Mouse (Mus musculus) hindbrain, embryonic 16.5 days (tissue): ENCODE data around the gene Slc39a7. TPM values are rescaled to one million over a fixed set of nuclear protein-coding genes. Genes with fewer than 3 reads are reported as not detected.
"Not testable (repeated sequence)": the region's sequence is repeated elsewhere in the genome, so short reads cannot be mapped to it uniquely, and the experiment has no call there.

Source experiments
- ATAC-seq: fragments of 200-750 bp; cut with Nextera tagmentation; 2 replicates; pipeline ENCODE4 v1.8.0; 2017; ENCODE audit warnings: moderate TSS enrichment, moderate library complexity
- H3K27ac ChIP-seq: fragments of 300-500 bp; sonication (generic); 2 replicates; pipeline ENCODE4 v1.5.1; 2014; ENCODE audit warnings: low read depth, mild to moderate bottlenecking, control low read depth, low read length, moderate library complexity
- H3K27me3 ChIP-seq: fragments of 300-500 bp; sonication (generic); replicated peaks from 2 replicates; pipeline ENCODE4 v1.6.1; 2014; ENCODE audit warnings: low read length; ENCODE audit not compliant: control insufficient read depth, insufficient read depth
- H3K36me3 ChIP-seq: fragments of 300-500 bp; sonication (generic); 2 replicates; pipeline ENCODE4 v1.6.1; 2014; ENCODE audit warnings: mild to moderate bottlenecking, low read length, moderate library complexity, mixed read lengths; ENCODE audit not compliant: control insufficient read depth, insufficient read depth
- H3K4me1 ChIP-seq: fragments of 300-500 bp; sonication (generic); 2 replicates; pipeline ENCODE4 v1.6.1; 2014; ENCODE audit warnings: low read depth, low read length; ENCODE audit not compliant: control insufficient read depth, insufficient read depth
- H3K4me2 ChIP-seq: fragments of 300-500 bp; sonication (generic); 2 replicates; pipeline ENCODE4 v1.6.1; 2014; ENCODE audit warnings: mild to moderate bottlenecking, low read length, control low read depth, moderate library complexity
- H3K4me3 ChIP-seq: fragments of 300-500 bp; sonication (generic); 2 replicates; pipeline ENCODE4 v1.5.1; 2014; ENCODE audit warnings: mild to moderate bottlenecking, low read length, control low read depth, moderate library complexity
- H3K9ac ChIP-seq: fragments of 300-500 bp; sonication (generic); 2 replicates; pipeline ENCODE4 v1.6.1; 2014; ENCODE audit warnings: low read depth, mild to moderate bottlenecking, control low read depth, low read length, moderate library complexity
- H3K9me3 ChIP-seq: fragments of 300-500 bp; sonication (generic); 2 replicates; pipeline ENCODE4 v1.6.1; 2014; ENCODE audit warnings: mild to moderate bottlenecking, low read length, moderate library complexity; ENCODE audit not compliant: control insufficient read depth
- WGBS: fragments of 180-500 bp; shearing (Covaris S2); extraction: QIAGEN DNeasy Blood & Tissue Kit; methylation state at CpG from one replicate; pipeline ENCODE4 v1.1.7; 2014; 5-methylcytosine and 5-hydroxymethylcytosine counted together
- polyA plus RNA-seq: library from polyadenylated mRNA; unstranded; fragments of >200 nt; fragmentation: Nextera tagmentation; extraction: Ambion mirVana; gene quantifications from 2 replicates; pipeline ENCODE4 v1.2.1, GENCODE M21; 2015

Slc39a7 gene
- polyA plus RNA-seq, 1 experiment from 2014 or later = 180 TPM

DNA sequence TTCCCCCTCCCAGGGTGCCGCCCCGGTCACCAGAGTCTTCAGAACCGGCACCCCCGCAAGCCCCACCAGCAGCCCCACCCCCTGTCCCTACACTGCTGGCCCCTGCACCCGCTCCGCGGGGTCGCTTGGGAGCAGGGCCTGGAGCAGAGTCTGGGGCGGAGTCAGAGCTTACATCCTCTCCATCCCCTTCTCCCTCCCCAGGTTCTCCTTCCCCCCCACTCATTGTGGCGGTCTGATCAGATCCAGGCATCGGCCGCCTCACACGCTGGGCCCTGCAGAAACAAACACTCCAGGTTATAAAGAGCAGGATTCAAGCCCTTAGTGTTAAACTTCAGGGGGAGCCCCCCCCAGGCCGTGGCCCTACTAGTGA lies 9.1 kb downstream of the Slc39a7 start:
- no peak for ATAC-seq
- Histone ChIP-seq H3K4me1 (peaks cover 31% of the 10 kb centered on the region), H3K27me3 (no peaks in the 10 kb centered on the region), H3K9me3 (no peaks in the 10 kb centered on the region), H3K36me3 (peaks cover 13% of the 10 kb centered on the region), H3K9ac (no peak overlapping the region), H3K4me3 (no peak overlapping the region), H3K27ac (no peak overlapping the region), H3K4me2 (no peak overlapping the region)
- 97% methylated on average over 14 of the region's 14 CpGs for WGBS

DNA sequence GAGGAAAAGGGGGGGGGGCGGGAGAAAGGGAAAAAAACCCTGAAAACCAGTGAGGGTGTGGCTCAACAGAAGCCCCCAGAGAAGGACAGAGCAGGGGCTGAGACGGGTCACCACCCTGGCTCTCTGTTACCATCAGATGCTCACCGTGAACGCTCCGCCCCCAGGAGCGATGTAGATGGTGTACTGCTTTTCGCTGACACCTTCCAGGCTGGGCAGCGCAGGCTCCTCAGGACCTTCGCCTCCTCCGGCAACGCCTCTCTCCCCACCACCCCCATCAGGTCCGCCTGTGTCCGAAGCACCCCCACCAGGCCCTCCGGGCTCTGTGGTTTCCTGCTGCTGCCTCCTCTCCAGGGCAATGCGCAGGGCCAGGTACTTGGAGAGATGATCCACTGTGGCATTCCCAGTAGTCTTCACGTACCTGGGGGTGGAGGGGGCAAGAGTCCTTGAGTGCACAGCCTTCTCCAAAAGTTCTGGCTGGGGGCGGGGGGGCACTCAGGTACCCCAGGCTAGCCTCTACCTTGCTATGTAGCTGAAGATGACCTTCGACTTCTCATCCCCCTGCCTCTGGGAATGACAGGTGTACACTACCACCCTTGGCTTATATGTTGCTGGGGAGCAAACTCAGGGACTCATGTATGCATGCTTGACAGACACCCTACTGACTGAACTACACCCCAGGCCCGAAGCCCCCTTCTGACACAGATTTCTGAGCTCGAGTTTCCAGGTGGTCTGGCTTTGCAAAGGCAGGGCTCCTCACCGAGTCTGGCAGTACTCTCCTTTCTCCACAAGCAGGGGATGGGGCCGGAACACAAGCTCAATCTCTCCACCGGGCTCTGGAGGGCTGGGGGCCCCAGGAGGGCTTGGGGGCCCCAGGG lies 9.7 kb downstream of the Slc39a7 start:
- peaks cover 13% of the 10 kb centered on the region for H3K36me3 ChIP-seq
- no peaks in the 10 kb centered on the region for H3K9me3 ChIP-seq
- no peak overlapping the region for H3K4me2 ChIP-seq
- no peak for ATAC-seq
- H3K27ac ChIP-seq = no peak overlapping the region
- peaks cover 24% of the 10 kb centered on the region for H3K4me1 ChIP-seq
- no peaks in the 10 kb centered on the region for H3K27me3 ChIP-seq
- WGBS = 95% methylated on average over 22 of the region's 23 CpGs
- no peak overlapping the region; the same call in 1 of the 2 replicates for H3K9ac ChIP-seq
- H3K4me3 ChIP-seq = no peak overlapping the region

DNA sequence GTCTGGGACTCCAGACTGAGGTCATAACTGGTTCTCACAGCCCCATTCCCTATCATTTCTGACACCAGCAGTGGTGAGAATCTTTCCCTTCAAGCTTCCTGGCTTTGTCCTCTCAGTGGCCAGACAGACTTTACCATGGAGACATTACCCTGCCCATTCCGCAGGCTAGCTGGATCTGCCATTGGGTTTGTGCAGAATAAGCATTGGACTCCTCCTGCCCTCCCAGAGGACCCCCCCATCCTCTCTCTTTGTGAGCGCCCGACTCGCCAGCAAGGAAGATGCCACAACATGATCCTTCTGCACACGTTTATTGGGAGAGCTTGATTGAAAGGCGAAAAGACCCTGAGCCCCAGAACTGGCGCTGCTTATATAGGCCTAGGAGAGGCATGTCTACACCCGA lies 18.0 kb downstream of the Slc39a7 start:
- Histone ChIP-seq H3K27ac (no peak overlapping the region), H3K9me3 (no peaks in the 10 kb centered on the region)
- 91% methylated on average over 8 of the region's 8 CpGs for WGBS

GRCm38 (mm10) chr17:34010156-34010555 lies 21.3 kb downstream of the Slc39a7 start:
- Histone ChIP-seq H3K36me3 (no peaks in the 10 kb centered on the region), H3K9ac (no peak overlapping the region), H3K4me1 (no peaks in the 10 kb centered on the region), H3K9me3 (no peaks in the 10 kb centered on the region), H3K27ac (no peak overlapping the region), H3K4me2 (no peak overlapping the region), H3K4me3 (no peak overlapping the region), H3K27me3 (no peaks in the 10 kb centered on the region)
- ATAC-seq = no peak
- WGBS = 90% methylated on average over 5 of the region's 5 CpGs

More for the DNA sequence above, 18.0 kb downstream of the Slc39a7 start:
- Histone ChIP-seq H3K4me1 (no peaks in the 10 kb centered on the region), H3K36me3 (no peaks in the 10 kb centered on the region), H3K9ac (no peak overlapping the region), H3K27me3 (no peaks in the 10 kb centered on the region), H3K4me3 (no peak overlapping the region), H3K4me2 (no peak overlapping the region)
- no peak for ATAC-seq

- Histone ChIP-seq H3K9ac (no peak overlapping the region), H3K4me1 (no peaks in the 10 kb centered on the region), H3K27me3 (peaks cover under 1% of the 10 kb centered on the region), H3K9me3 (no peaks in the 10 kb centered on the region), H3K4me2 (no peak overlapping the region), H3K4me3 (no peak overlapping the region), H3K36me3 (no peaks in the 10 kb centered on the region), H3K27ac (no peak overlapping the region)
- no peak for ATAC-seq
- 51% methylated on average over 2 of the region's 2 CpGs for WGBS
Observed at GRCm38 (mm10) chr17:34006570-34006969, 24.9 kb downstream of the Slc39a7 start.

DNA sequence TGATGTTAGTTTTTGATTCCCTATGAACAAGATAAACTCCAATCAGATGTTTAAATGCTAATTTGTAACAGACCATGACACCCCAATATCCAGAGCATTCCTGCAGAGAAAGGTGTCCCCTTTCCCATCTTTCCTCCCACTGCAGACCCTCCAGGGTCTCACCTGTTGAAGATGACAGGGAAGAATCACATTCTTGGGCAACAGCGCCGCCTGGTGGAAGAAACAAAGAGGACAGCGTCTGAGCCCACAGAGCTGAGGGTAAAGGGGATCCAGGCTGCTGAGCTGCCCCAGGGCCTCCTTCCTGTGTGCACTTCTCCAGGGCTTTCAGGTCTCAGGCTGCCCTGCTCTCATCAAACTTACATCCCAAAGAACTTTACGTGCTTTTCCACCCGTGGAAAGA lies 28.1 kb downstream of the Slc39a7 start:
- no peak overlapping the region for H3K4me3 ChIP-seq
- H3K4me1 ChIP-seq = peaks cover 3% of the 10 kb centered on the region
- peaks cover 12% of the 10 kb centered on the region for H3K27me3 ChIP-seq
- H3K4me2 ChIP-seq = no peak overlapping the region
- no peaks in the 10 kb centered on the region for H3K9me3 ChIP-seq
- no peaks in the 10 kb centered on the region for H3K36me3 ChIP-seq
- no peak overlapping the region for H3K9ac ChIP-seq
- WGBS = 4% methylated on average over 5 of the region's 5 CpGs
- no peak overlapping the region for H3K27ac ChIP-seq
- no peak for ATAC-seq

DNA sequence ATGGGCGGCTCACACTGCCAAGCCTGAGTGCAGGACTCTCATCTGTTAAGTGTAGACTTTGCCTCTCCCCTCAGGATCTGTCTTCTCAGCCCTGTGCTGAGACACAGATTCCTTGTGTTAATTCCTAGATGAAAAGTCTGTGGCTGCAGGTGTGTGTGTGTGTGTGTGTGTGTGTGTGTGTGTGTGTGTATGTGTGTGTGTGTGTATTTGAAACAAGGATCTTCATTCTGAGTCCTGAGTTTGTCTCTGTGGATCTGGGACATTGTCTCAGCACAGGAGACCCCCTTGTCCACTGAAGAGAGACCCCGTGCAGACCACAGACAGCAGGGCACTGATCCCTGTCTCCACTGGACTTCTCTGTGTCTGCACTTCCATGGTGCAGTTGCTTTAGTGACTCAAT lies 30.7 kb downstream of the Slc39a7 start:
- peaks cover 12% of the 10 kb centered on the region for H3K27me3 ChIP-seq
- not testable (repeated sequence) for H3K4me3 ChIP-seq, H3K4me1 ChIP-seq, H3K4me2 ChIP-seq, H3K27ac ChIP-seq, H3K9me3 ChIP-seq, ATAC-seq, H3K36me3 ChIP-seq, H3K9ac ChIP-seq
- WGBS = 59% methylated on average over 2 of the region's 2 CpGs

DNA sequence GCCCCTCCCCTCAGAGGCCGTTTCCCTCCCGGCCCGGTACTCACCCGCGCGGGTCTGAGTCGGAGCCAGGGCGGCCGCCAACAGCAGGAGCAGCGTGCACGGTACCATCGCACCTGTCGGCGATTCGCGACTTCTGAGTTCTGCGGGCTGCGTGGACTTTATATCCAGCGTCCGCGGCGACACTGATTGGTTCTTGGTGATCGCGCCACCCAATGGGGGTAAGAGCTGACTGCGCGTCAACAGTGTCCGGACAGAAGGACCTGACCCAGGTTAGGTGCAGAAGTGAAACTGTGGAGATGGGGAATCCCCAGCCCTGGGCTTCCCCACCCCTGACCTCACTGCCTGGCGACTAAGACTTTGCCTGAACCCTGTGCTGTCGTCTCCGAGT lies 31.3 kb downstream of the Slc39a7 start, which contains the start of gene H2-K1:
TSS of gene H2-K1 (minus strand) at position 198 of the 388 bp plus-strand sequence.
- no peaks in the 10 kb centered on the region for H3K36me3 ChIP-seq
- H3K27me3 ChIP-seq = peaks cover 12% of the 10 kb centered on the region
- H3K4me1 ChIP-seq = peaks cover 3% of the 10 kb centered on the region
- peak within 1 kb of the TSS; percentile 68 for H3K9ac ChIP-seq
- H3K27ac ChIP-seq = no peak within 1 kb of the TSS
- ATAC-seq = peak; percentile 85
- peak within 1 kb of the TSS; percentile 97 for H3K4me2 ChIP-seq
- peak within 1 kb of the TSS; percentile 58 for H3K4me3 ChIP-seq
- WGBS = under 1% methylated on average over 29 of the region's 30 CpGs
- no peaks in the 10 kb centered on the region for H3K9me3 ChIP-seq

GRCm38 (mm10) chr17:33999341-34000149 lies 31.9 kb downstream of the Slc39a7 start:
- peak overlapping the region; percentile 58 for H3K4me3 ChIP-seq
- H3K27me3 ChIP-seq = peaks cover 12% of the 10 kb centered on the region
- H3K9ac ChIP-seq = peak overlapping the region; percentile 68
- WGBS = 3% methylated on average over 76 of the region's 87 CpGs
- H3K9me3 ChIP-seq = no peaks in the 10 kb centered on the region
- peaks cover 3% of the 10 kb centered on the region for H3K4me1 ChIP-seq
- peak overlapping the region; percentile 97 for H3K4me2 ChIP-seq
- H3K36me3 ChIP-seq = no peaks in the 10 kb centered on the region
- ATAC-seq = peak; percentile 54
- no peak overlapping the region for H3K27ac ChIP-seq
